Mouse (Mus musculus): ENCODE data around the gene Phc1. TPM values are rescaled to one million over a fixed set of nuclear protein-coding genes. Genes with fewer than 3 reads are reported as not detected.
"Not testable (repeated sequence)": the region's sequence is repeated elsewhere in the genome, so short reads cannot be mapped to it uniquely, and the experiment has no call there.

The Phc1 gene
- 10 to 100 TPM; 20.1 to 26.7 TPM for total RNA-seq (2021)
- long read RNA-seq, experiment 1, partial matches to known transcripts, result 1 of 3 reads
- long read RNA-seq, experiment 1, other reads (novel, unspliced or antisense), result 1 of 3 reads
- long read RNA-seq, experiment 2, partial matches to known transcripts, result 6 of 6 reads
- long read RNA-seq, experiment 2, other reads (novel, unspliced or antisense), result 0 of 6 reads

- no peak for DNase-seq (ENCODE audit: low spot score in 2 of 2)
Observed at GRCm38 (mm10) chr6:122340349-122341000, at the start of gene Phc1. Gene Phc1 (minus strand): TSS chr6:122340561.

GRCm38 (mm10) chr6:122389986-122390385, 49.6 kb upstream of the Phc1 start:
- not testable (repeated sequence) for DNase-seq (ENCODE audit: low spot score in 2 of 2)

DNA sequence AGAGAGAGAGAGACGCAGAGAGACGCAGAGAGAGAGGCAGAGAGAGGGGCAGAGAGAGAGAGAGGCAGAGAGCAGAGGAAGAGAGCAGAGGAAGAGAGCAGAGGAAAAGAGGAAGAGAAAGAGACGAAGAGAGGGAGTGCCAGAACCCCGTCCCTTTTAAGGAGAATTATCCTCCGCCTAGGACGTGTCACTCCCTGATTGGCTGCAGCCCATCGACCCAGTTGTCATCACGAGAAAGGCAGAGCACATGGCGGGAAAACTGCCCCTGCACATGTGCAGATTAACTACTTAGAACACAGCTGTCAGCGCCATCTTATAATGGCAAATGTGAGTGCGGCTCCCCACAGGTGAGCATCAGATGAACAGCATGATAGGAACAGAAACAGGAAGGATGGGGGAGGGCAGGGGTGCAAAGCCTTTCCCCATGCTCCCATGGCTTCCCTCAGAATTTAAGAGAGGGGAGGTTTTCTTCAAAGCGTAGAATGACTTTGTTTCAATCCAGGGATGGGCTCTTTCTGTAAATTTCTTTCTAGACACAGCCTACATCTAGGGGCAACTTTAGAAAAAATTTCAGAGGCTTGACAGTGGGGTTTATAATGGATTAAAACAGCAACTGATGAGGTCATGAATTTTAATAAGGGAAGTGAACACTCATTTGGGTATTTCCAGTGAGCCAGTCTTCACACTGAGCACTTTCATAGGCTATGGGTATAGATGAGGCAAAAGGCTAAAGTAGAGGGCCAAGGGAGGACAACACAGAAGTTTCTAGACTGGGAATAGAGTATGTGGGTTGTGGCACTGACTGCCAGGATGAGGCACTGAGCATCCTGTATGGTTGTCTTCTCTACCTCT, 47.0 kb upstream of the Phc1 start:
- not testable (repeated sequence) for DNase-seq (ENCODE audit: low spot score in 2 of 2)

- no peak for DNase-seq (ENCODE audit: low spot score in 2 of 2)
Observed at GRCm38 (mm10) chr6:122385724-122386123, 45.4 kb upstream of the Phc1 start.

- no peak for DNase-seq (ENCODE audit: low spot score in 2 of 2)
Observed at GRCm38 (mm10) chr6:122384886-122385285, 44.5 kb upstream of the Phc1 start.

DNA sequence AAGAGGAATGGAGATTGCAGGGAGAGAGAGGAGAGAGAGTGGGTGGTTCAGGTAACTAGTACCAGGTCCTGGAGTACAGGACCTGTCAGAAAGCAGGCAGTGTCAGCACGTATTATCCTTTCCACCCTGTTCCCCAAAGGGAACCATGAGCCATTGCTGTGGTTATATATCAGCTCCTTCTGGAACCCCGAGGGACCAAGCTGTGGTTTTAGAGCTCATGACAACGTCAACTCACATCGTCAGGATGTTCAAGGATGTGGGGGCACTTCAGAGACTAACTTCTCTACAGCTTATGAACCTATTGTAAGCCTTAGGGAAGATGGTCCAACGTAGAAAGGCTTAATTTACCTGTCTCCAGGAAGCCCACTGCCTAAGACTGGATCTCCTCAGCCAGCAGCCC, 42.9 kb upstream of the Phc1 start:
- DNase-seq (ENCODE audit: low spot score in 2 of 2), result no peak

DNA sequence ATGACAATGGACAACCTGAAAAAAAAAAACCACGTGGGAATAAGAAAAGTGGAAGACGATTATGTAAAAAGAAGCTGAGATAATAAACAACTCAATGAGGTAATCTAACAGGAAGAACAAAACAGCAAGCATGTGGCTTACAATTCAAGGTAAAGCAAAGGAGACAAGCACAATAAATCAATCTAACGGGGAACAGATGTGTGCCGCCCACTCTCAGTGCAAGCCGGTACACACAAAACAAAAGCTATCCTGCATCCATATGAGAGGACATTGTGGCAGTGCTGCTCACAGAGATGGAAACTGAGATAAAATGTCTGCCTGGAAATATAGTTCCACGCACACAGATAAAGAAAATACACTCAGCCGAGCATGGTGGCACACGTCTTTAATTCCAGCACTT, 41.7 kb upstream of the Phc1 start:
- no peak for DNase-seq (ENCODE audit: low spot score in 2 of 2)

GRCm38 (mm10) chr6:122368245-122368644, 27.9 kb upstream of the Phc1 start:
- DNase-seq (ENCODE audit: low spot score in 2 of 2), result no peak

DNA sequence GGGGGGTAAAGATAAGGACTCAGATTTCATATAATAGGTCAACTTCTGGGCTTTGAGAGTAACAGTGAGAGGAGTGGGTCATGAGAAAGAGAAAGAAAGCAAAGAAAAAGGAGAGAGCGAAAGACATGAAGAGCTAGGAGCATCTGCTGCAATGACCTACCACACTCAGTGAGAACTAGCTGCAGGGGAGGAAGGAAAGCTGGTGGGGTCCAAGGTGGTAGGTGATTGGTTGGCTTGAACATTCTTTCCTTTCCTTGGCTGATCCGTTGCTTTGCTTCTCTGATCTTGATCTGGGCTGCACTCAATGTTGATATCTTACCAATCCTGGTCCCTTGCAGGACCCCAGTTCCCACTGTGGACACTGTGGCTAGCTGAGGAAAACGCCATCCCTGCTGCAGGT, 26.6 kb upstream of the Phc1 start:
- no peak for DNase-seq (ENCODE audit: low spot score in 2 of 2)

GRCm38 (mm10) chr6:122366287-122366686, 25.9 kb upstream of the Phc1 start:
- DNase-seq (ENCODE audit: low spot score in 2 of 2), result no peak

DNA sequence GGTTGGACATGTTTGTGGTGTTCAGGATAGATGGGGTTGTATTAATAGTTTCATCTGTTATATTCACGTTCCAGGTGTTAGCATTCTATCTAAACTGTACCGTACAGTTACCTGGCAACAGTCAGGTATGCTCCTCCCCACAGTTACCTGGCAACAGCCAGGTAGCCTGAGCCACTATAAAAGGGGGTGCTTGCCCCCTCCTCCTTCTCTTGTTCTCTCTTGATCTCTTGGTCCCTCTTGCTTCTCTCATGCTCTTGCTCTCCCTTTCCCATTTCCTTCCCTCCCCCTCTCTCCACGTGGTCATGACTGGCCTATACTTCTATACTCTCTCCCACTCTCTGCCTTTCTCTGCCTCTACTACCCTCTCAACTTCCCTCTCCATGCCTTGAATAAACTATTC, 25.3 kb upstream of the Phc1 start:
- no peak for DNase-seq (ENCODE audit: low spot score in 2 of 2)

DNA sequence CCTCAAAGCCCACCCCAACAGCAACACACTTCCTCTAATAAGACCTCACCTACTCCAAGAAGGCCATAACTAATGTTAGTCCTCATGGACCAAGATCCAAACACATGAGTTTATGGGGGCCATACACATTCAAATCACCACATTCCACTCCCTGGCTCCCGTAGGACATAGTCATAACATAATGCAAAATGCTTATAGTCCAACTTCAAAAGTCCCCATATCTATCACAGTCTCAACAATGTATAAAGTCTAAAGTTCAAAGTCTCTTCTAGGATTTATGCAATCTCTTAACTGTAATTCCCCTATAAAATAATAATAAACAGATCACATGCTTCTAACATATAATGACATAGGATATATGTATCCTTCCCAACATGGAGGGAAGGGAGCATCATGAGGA, 16.7 kb upstream of the Phc1 start:
- no peak for DNase-seq (ENCODE audit: low spot score in 2 of 2)

DNA sequence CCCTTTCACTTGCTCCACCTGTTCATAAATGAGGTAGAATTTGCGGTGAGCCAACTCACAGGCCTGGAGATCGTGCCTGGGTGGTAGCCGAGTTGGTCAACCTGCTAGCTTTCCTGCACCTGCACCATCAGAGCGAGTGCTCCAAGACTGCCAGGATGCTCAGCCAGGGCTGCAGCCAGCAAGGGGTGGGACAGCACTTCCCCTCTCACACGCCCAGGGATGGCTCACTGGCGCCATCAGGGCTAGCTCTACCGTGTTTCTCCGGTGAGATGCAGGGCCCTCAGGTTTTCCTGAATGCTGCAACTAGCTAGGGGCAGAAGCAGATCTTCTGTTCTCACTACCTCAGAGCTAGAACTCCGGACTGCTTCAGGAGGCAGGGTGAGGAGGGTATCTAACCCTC, 15.5 kb upstream of the Phc1 start:
- no peak for DNase-seq (ENCODE audit: low spot score in 2 of 2)

- DNase-seq (ENCODE audit: low spot score in 2 of 2), result not testable (repeated sequence)
Observed at GRCm38 (mm10) chr6:122347326-122347725, 7.0 kb upstream of the Phc1 start.

- no peak for DNase-seq (ENCODE audit: low spot score in 2 of 2)
Observed at GRCm38 (mm10) chr6:122346399-122346798, 6.0 kb upstream of the Phc1 start.

GRCm38 (mm10) chr6:122345731-122346130, 5.4 kb upstream of the Phc1 start:
- no peak for DNase-seq (ENCODE audit: low spot score in 2 of 2)

GRCm38 (mm10) chr6:122344386-122345116, 4.2 kb upstream of the Phc1 start:
- DNase-seq (ENCODE audit: low spot score in 2 of 2), result no peak

- DNase-seq (ENCODE audit: low spot score in 2 of 2), result no peak
Observed at GRCm38 (mm10) chr6:122343719-122344118, 3.4 kb upstream of the Phc1 start.

DNA sequence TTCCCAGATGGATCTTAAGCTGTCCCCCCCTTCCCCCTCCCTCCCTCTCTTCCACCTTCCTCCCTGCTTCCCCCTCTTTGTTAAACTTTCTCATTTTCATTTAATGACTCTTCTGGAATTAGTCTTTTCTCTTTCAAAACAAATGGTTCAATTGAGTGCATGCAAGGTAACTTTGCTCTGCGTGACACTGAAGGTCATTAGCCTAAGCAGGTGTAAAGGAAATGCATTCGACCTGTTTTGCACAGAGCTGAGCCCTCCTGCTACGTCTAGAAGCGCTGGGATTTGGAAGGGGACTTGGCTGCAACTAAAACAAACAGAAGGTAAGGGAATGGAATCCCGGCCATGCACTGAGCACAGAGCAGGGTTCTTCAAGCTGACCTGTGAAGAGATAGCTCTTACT, 1.8 kb upstream of the Phc1 start:
- no peak for DNase-seq (ENCODE audit: low spot score in 2 of 2)

DNA sequence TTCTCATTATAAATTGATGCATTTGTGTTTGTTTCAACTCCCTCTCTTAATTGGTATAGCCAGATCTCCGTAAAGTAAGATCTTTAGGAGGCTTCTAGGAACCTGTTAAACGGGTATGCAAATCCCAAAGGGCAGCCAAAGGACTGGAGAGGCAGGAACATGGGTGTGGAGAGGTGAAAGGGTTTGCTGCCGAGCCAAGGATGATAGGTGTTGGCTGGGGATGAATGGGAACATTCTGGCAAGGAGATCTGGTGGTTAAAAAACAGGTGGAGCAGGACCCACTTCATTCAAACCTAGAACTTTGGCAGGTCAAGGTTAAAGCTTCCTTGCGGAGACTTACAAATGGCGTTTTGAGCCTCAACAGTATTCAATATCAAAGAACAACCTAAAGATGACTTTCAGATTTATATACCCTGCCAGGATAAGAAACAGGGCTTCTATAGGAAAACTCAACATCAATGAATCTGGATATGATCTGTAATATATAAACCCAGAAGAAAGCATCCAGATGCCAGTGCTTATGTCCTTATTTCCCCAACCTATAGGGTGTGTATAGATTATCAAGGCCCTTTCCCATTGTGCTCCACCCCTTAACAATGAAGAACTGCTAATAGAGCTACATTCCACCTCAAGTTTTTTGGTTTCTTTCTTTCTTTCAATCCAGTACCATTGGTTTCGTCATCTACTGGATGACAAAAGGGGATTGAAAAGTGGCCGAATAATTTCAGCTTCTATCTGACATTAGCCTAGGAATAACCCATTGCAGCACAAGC, 863 bp upstream of the Phc1 start:
- no peak for DNase-seq (ENCODE audit: low spot score in 2 of 2)

Data from adrenal gland, adult 18-20 months (tissue).